Comparison of ENCODE assay signal across 18 mouse cellular contexts in genomic region chr4:87359004-87359403, GRCm38 (mm10).
"Had no signal": no experiment of that assay in that cellular context is flagged by ENCODE, and none has a peak within 500 bp of the region (broad histone marks: within the 10 kb centered on the region; RNA-seq: fewer than 3 reads in every experiment).

No protein-coding gene starts in this region.

- H3K27ac ChIP-seq: heart, embryonic 13.5 days; heart, embryonic 15.5 days; hindbrain, embryonic 10.5 days; hindbrain, embryonic 12.5 days; hindbrain, embryonic 13.5 days; hindbrain, embryonic 14.5 days; hindbrain, embryonic 15.5 days; hindbrain, postnatal 0 days; intestine, embryonic 15.5 days; kidney, embryonic 15.5 days; kidney, postnatal 0 days; left cerebral cortex, adult 2 months had no signal

- H3K9me3 ChIP-seq: heart, embryonic 10.5 days; heart, embryonic 12.5 days; heart, embryonic 13.5 days; heart, embryonic 15.5 days; hindbrain, embryonic 10.5 days; hindbrain, embryonic 12.5 days; hindbrain, embryonic 13.5 days; hindbrain, embryonic 15.5 days; intestine, embryonic 15.5 days; kidney, embryonic 15.5 days had no signal

- H3K4me1 ChIP-seq: heart, embryonic 12.5 days; heart, embryonic 13.5 days; heart, embryonic 15.5 days; hindbrain, embryonic 10.5 days; hindbrain, embryonic 13.5 days; hindbrain, embryonic 15.5 days had no signal

- ATAC-seq: inflammation-experienced regulatory T-cells, adult 6 months; intestine, embryonic 15.5 days; intestine, embryonic 16.5 days; intestine, postnatal 0 days had no signal

- DNase-seq: kidney, adult 11 months had no signal

- H3K4me2 ChIP-seq: hindbrain, embryonic 12.5 days; hindbrain, embryonic 13.5 days; hindbrain, embryonic 14.5 days; hindbrain, embryonic 15.5 days; intestine, embryonic 15.5 days had no signal

- H3K4me3 ChIP-seq: heart, embryonic 10.5 days; heart, embryonic 12.5 days; heart, embryonic 13.5 days; heart, embryonic 15.5 days; hindbrain, embryonic 10.5 days; hindbrain, embryonic 12.5 days; hindbrain, embryonic 13.5 days; hindbrain, embryonic 15.5 days; intestine, embryonic 15.5 days; kidney, embryonic 15.5 days had no signal

- H3K9ac ChIP-seq: heart, embryonic 12.5 days; heart, embryonic 13.5 days; heart, embryonic 15.5 days; hindbrain, embryonic 12.5 days; hindbrain, embryonic 13.5 days; hindbrain, embryonic 14.5 days; hindbrain, embryonic 15.5 days; intestine, embryonic 15.5 days; kidney, embryonic 15.5 days had no signal

- H3K27me3 ChIP-seq: heart, embryonic 12.5 days; heart, embryonic 13.5 days; heart, embryonic 15.5 days; hindbrain, embryonic 12.5 days; hindbrain, embryonic 13.5 days; hindbrain, embryonic 15.5 days; intestine, embryonic 15.5 days; kidney, embryonic 15.5 days had no signal

- H3K36me3 ChIP-seq: heart, embryonic 10.5 days; heart, embryonic 12.5 days; heart, embryonic 13.5 days; heart, embryonic 15.5 days; hindbrain, embryonic 10.5 days; hindbrain, embryonic 12.5 days; hindbrain, embryonic 13.5 days; hindbrain, embryonic 15.5 days; intestine, embryonic 15.5 days; kidney, embryonic 15.5 days had no signal
